Mouse (Mus musculus): ENCODE results near the gene Fam193a. TPM values are rescaled to one million over a fixed set of nuclear protein-coding genes. Genes with fewer than 3 reads are reported as not detected.

Gene Fam193a
- polyA plus RNA-seq, 1 experiment = 137 TPM

DNA sequence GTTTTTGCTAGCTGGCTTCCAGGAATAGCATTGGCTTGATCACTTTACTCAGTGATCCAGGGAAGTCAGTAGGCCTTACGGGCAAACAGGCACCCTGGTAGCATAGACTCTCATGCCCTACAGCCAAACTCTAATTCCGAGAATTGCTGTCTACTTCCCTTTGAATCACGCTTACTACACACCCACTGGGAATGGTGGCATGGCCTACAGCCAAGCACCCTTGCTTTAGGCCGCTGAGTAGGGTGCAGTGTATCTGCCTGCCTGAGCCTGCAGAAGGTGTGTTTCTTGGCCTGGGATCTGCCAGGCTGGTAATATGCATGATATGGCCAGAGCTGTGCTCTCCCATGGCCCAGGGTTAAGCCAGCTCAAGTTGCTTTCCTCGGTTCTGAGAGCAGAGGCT is 159.0 kb downstream of the Fam193a start:
- no peaks in the 10 kb centered on the region for H3K36me3 ChIP-seq (ENCODE audit: control insufficient read depth, insufficient read depth, low read length)
- H3K4me3 ChIP-seq (ENCODE audit: control insufficient read depth, low read depth, low read length) = no peak overlapping the region

DNA sequence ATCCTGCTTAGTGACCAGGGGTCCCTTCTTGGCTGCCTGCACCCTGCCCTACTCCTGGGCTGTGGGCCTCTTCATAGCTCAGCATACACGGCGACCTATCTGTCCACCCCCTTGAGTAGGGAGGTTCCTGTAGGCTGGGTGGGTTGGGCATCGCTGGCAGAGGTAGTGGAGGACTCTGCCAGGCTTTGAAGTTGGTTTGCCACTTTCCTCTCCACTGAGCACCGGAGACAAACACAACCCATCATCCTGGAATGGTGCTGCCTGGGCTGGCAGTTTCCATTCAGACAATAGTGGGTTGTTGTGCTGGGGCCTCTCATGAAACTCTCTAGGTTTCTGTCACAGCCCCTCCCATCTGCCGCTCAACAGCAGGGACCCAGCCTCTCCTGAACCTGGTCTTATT is 160.4 kb downstream of the Fam193a start:
- no peak overlapping the region for H3K27ac ChIP-seq (ENCODE audit: control insufficient read depth, insufficient read depth, low read depth, low read length)
- H3K36me3 ChIP-seq (ENCODE audit: control insufficient read depth, insufficient read depth, low read length) = no peaks in the 10 kb centered on the region
- no peaks in the 10 kb centered on the region for H3K27me3 ChIP-seq (ENCODE audit: control insufficient read depth, insufficient read depth, low read length)
- TF ChIP-seq CTCF (IDR thresholded peaks at IDR 0.05; ENCODE audit: control insufficient read depth, insufficient read depth, insufficient replicate concordance, low read depth, low read length) (no peak), POLR2A (IDR thresholded peaks at IDR 0.05; ENCODE audit: control insufficient read depth, low read depth, low read length) (no peak)
- H3K4me1 ChIP-seq (ENCODE audit: control insufficient read depth, insufficient read depth, low read length) = peaks cover 9% of the 10 kb centered on the region
- H3K4me3 ChIP-seq (ENCODE audit: control insufficient read depth, low read depth, low read length) = no peak overlapping the region

More for the DNA sequence above, 159.0 kb downstream of the Fam193a start:
- no peak for TF ChIP-seq CTCF (IDR thresholded peaks at IDR 0.05; ENCODE audit: control insufficient read depth, insufficient read depth, insufficient replicate concordance, low read depth, low read length)
- TF ChIP-seq POLR2A (IDR thresholded peaks at IDR 0.05; ENCODE audit: control insufficient read depth, low read depth, low read length) = no peak
- Histone ChIP-seq H3K27me3 (ENCODE audit: control insufficient read depth, insufficient read depth, low read length) (no peaks in the 10 kb centered on the region), H3K4me1 (ENCODE audit: control insufficient read depth, insufficient read depth, low read length) (peaks cover 4% of the 10 kb centered on the region), H3K27ac (ENCODE audit: control insufficient read depth, insufficient read depth, low read depth, low read length) (no peak overlapping the region)

DNA sequence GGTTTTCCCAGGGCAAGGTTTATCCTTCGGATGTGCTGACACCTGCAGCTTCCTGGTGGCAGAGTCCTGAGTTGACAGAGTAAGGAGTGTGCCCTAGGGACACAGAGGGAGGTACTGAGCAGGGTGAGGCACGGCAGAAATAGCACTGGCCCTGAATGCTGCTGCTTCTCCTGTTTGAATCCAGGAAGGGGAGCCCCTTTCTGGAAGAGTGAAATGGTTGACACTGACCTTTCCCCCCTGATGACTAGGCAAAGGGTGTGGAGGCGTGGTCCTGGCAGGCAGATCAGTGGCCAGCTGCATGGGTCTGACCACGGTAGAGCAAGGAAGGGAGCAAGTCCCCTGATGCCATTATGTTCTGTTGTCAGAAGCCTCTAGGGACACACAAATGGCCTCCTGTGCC is 161.0 kb downstream of the Fam193a start:
- Histone ChIP-seq H3K36me3 (ENCODE audit: control insufficient read depth, insufficient read depth, low read length) (no peaks in the 10 kb centered on the region), H3K4me3 (ENCODE audit: control insufficient read depth, low read depth, low read length) (no peak overlapping the region)
- TF ChIP-seq CTCF (IDR thresholded peaks at IDR 0.05; ENCODE audit: control insufficient read depth, insufficient read depth, insufficient replicate concordance, low read depth, low read length) (no peak), POLR2A (IDR thresholded peaks at IDR 0.05; ENCODE audit: control insufficient read depth, low read depth, low read length) (no peak)

DNA sequence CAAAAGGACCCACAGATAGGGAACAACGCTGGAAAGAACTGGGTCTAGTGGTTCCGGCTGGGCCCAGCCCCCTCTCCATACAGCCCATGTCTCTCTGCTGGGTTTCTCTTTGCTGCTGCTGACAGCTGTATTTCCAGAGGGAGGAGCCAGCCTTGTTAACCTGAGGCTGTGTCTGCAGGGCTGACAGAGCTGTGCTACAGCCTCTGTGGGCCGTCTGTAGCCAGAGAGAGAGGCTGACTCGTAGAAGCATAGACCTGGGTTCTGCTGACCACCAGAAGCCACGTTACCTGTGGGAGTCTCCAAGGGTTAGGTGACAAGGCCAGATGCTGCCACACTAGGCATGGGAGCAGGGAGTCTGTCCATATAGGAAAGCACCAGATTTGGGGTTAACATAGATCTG is 163.3 kb downstream of the Fam193a start:
- Histone ChIP-seq H3K4me1 (ENCODE audit: control insufficient read depth, insufficient read depth, low read length) (peaks cover 11% of the 10 kb centered on the region), H3K4me3 (ENCODE audit: control insufficient read depth, low read depth, low read length) (no peak overlapping the region), H3K36me3 (ENCODE audit: control insufficient read depth, insufficient read depth, low read length) (no peaks in the 10 kb centered on the region), H3K27ac (ENCODE audit: control insufficient read depth, insufficient read depth, low read depth, low read length) (no peak overlapping the region), H3K27me3 (ENCODE audit: control insufficient read depth, insufficient read depth, low read length) (no peaks in the 10 kb centered on the region)
- no peak for TF ChIP-seq CTCF (IDR thresholded peaks at IDR 0.05; ENCODE audit: control insufficient read depth, insufficient read depth, insufficient replicate concordance, low read depth, low read length)
- no peak for TF ChIP-seq POLR2A (IDR thresholded peaks at IDR 0.05; ENCODE audit: control insufficient read depth, low read depth, low read length)

More for the DNA sequence above, 161.0 kb downstream of the Fam193a start:
- Histone ChIP-seq H3K27me3 (ENCODE audit: control insufficient read depth, insufficient read depth, low read length) (no peaks in the 10 kb centered on the region), H3K27ac (ENCODE audit: control insufficient read depth, insufficient read depth, low read depth, low read length) (no peak overlapping the region), H3K4me1 (ENCODE audit: control insufficient read depth, insufficient read depth, low read length) (peaks cover 11% of the 10 kb centered on the region)

DNA sequence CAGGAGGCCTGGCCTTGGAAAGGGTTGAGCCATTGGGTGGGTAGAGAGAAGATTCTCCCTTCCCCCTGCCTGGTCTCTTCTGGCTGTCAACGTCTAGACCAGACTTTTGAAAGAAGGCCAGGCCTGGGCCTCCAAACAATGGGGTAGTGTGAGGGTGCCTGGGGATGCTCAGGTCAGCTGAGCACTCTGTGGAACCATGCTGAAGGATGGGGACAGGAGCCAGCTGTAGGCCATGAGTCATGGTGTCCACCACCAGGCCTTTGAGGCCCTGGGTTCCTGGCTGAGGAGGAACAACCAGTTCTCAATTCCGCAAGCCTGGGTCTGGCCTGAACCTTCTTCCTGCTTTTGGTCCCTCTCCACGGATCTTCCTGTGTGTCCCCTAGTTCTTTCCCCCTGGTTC is 164.1 kb downstream of the Fam193a start:
- Histone ChIP-seq H3K27ac (ENCODE audit: control insufficient read depth, insufficient read depth, low read depth, low read length) (peak overlapping the region; percentile 35; the same call in 1 of the 2 replicates), H3K4me1 (ENCODE audit: control insufficient read depth, insufficient read depth, low read length) (peaks cover 11% of the 10 kb centered on the region), H3K27me3 (ENCODE audit: control insufficient read depth, insufficient read depth, low read length) (no peaks in the 10 kb centered on the region), H3K36me3 (ENCODE audit: control insufficient read depth, insufficient read depth, low read length) (no peaks in the 10 kb centered on the region), H3K4me3 (ENCODE audit: control insufficient read depth, low read depth, low read length) (no peak overlapping the region)
- TF ChIP-seq CTCF (IDR thresholded peaks at IDR 0.05; ENCODE audit: control insufficient read depth, insufficient read depth, insufficient replicate concordance, low read depth, low read length) = no peak
- no peak for TF ChIP-seq POLR2A (IDR thresholded peaks at IDR 0.05; ENCODE audit: control insufficient read depth, low read depth, low read length)

DNA sequence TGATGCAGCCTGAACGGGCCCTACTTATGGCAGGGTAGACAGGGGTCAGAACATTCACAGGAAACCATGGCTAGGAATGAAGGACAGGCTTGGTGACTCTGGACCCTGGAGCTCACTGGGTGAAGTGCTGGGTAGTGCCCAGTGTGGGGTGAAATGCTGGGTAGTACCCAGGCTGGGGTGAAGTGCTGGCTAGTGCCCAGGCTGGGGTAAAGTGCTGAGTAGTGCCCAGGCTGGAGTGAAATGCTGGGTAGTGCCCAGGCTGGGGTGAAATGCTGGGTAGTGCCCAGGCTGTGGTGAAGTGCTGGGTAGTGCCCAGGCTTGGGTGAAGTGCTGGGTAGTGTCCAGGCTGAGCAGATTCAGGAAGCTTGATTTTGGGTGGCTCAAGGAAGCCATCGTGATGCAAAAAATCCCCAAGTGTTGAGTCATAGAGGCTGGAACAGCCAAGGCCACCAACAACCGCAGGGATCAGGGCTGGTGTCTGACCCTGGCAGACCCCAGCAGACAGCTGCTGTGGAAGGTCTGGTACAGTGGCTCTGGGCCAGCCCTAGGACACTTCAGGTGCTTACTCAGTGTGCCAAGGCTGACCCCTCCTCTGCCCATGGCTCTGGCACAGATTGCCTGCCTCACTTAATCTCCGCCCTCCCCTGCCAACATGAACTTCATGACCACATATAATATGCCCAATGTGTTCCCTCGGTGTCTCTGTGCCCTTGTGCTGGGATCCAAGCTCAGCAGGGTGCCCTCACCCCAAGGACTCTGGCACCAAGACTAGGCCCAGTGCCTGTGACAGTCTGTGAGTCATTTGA is 165.2 kb downstream of the Fam193a start:
- H3K4me3 ChIP-seq (ENCODE audit: control insufficient read depth, low read depth, low read length) = no peak overlapping the region
- no peaks in the 10 kb centered on the region for H3K36me3 ChIP-seq (ENCODE audit: control insufficient read depth, insufficient read depth, low read length)
- no peaks in the 10 kb centered on the region for H3K27me3 ChIP-seq (ENCODE audit: control insufficient read depth, insufficient read depth, low read length)
- H3K27ac ChIP-seq (ENCODE audit: control insufficient read depth, insufficient read depth, low read depth, low read length) = no peak overlapping the region
- no peak for TF ChIP-seq CTCF (IDR thresholded peaks at IDR 0.05; ENCODE audit: control insufficient read depth, insufficient read depth, insufficient replicate concordance, low read depth, low read length)
- TF ChIP-seq POLR2A (IDR thresholded peaks at IDR 0.05; ENCODE audit: control insufficient read depth, low read depth, low read length) = no peak
- H3K4me1 ChIP-seq (ENCODE audit: control insufficient read depth, insufficient read depth, low read length) = peaks cover 11% of the 10 kb centered on the region

DNA sequence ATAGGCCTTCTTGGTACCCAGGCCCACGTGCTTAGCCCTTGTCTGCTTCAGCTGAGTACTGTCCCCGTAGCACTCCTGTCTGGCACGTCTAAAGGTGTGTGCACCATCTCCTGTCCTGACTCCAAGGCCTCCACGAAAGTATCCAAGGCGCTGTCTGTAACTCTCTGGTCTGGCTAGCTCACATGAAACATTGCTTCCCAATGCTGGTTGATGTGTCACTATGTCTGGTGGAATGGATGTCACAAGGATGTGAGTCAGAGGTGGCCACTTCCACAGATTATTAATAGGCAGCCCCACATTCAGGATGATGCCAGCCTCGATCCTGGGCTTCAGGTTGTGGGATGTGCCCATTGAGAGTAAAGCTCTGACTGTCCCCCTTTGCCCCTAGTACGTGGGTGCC is 166.1 kb downstream of the Fam193a start:
- H3K27me3 ChIP-seq (ENCODE audit: control insufficient read depth, insufficient read depth, low read length) = no peaks in the 10 kb centered on the region
- H3K4me3 ChIP-seq (ENCODE audit: control insufficient read depth, low read depth, low read length) = no peak overlapping the region
- H3K27ac ChIP-seq (ENCODE audit: control insufficient read depth, insufficient read depth, low read depth, low read length) = no peak overlapping the region
- H3K4me1 ChIP-seq (ENCODE audit: control insufficient read depth, insufficient read depth, low read length) = peaks cover 11% of the 10 kb centered on the region
- no peaks in the 10 kb centered on the region for H3K36me3 ChIP-seq (ENCODE audit: control insufficient read depth, insufficient read depth, low read length)
- TF ChIP-seq CTCF (IDR thresholded peaks at IDR 0.05; ENCODE audit: control insufficient read depth, insufficient read depth, insufficient replicate concordance, low read depth, low read length) (no peak), POLR2A (IDR thresholded peaks at IDR 0.05; ENCODE audit: control insufficient read depth, low read depth, low read length) (no peak)

Other genes with a start within 250 kb of the Fam193a start
- gene Poln, start 200.5 kb upstream of the Fam193a start, polyA plus RNA-seq (2012; rRNA removed) = 18.6 and 20.9 TPM in 2 replicates
- 1.5 and 2.3 TPM in 2 replicates for gene Haus3, start 200.4 kb upstream of the Fam193a start, polyA plus RNA-seq (2012; rRNA removed)
- gene Mxd4, start 182.2 kb upstream of the Fam193a start, polyA plus RNA-seq (2012; rRNA removed) = 137 and 141 TPM in 2 replicates
- 2.5 and 3.2 TPM in 2 replicates for gene Zfyve28, start 81.5 kb upstream of the Fam193a start, polyA plus RNA-seq (2012; rRNA removed)
- gene Cfap99, start 81.3 kb upstream of the Fam193a start, polyA plus RNA-seq (2012; rRNA removed) = 23.1 and 25.7 TPM in 2 replicates
- gene Rnf4, start 33.6 kb upstream of the Fam193a start, polyA plus RNA-seq (2012; rRNA removed) = 82.2 and 102 TPM in 2 replicates
- 5.4 and 5.8 TPM in 2 replicates for gene Tnip2, start 144.1 kb downstream of the Fam193a start, polyA plus RNA-seq (2012; rRNA removed)
- 4.9 and 5.0 TPM in 2 replicates for gene Sh3bp2, start 155.9 kb downstream of the Fam193a start, polyA plus RNA-seq (2012; rRNA removed)
- 31.5 and 40.8 TPM in 2 replicates for gene Add1, start 203.7 kb downstream of the Fam193a start, polyA plus RNA-seq (2012; rRNA removed)

Data from testis, adult 2 months (tissue).